Mouse (Mus musculus): ENCODE measurements around the gene Ilkap. TPM values are rescaled to one million over a fixed set of nuclear protein-coding genes. Genes with fewer than 3 reads are reported as not detected.

Ilkap gene
- polyA plus RNA-seq, 2 experiments, result 140 to 142 TPM

DNA sequence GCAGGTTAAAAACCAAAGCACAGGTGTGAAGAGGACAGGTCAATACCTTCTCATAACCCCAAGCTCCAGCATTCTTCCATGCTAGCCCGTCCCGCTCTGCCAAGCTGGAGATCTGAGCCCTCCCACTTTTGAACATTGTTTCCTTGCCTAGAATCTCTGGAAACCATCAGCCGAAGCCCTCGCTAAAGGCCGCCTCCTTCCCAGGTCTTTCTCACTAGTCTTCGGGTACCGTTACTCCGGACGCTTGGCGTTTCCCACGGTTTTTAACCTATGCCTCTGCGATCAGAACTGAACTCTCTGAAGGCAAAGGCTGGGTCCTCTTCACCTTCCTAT lies 722 bp downstream of the Ilkap start:
- DNase-seq (ENCODE audit: low spot score) (no peak), ATAC-seq (ENCODE audit: low FRiP score, low read depth) (no peak)
- TF ChIP-seq POLR2A (IDR thresholded peaks at IDR 0.05; ENCODE audit: borderline replicate concordance, extremely low read depth, insufficient read depth, insufficient read length), result no peak
- Histone ChIP-seq H3K9me3 (ENCODE audit: control insufficient read depth, low read length) (no peaks in the 10 kb centered on the region), H3K4me3 (replicated peaks; ENCODE audit: low read length) (peak overlapping the region; percentile 97), H3K36me3 (ENCODE audit: control insufficient read depth, insufficient read depth, low read length) (peaks cover 11% of the 10 kb centered on the region), H3K27me3 (ENCODE audit: control insufficient read depth, insufficient read depth, low read length) (no peaks in the 10 kb centered on the region), H3K4me2 (replicated peaks; ENCODE audit: low read depth, low read length, severe bottlenecking) (peak overlapping the region; percentile 60), H3K4me1 (ENCODE audit: control insufficient read depth, insufficient read depth, low read length) (peaks cover 13% of the 10 kb centered on the region), H3K27ac (replicated peaks; ENCODE audit: low read depth, low read length) (peak overlapping the region; percentile 83), H3K9ac (ENCODE audit: low read depth, low read length, severe bottlenecking) (peak overlapping the region; percentile 94)
- WGBS, result 0% methylated on average over 12 of the region's 12 CpGs

- H3K9me3 ChIP-seq (ENCODE audit: control insufficient read depth, low read length), result no peaks in the 10 kb centered on the region
- no peak overlapping the region for H3K27ac ChIP-seq (replicated peaks; ENCODE audit: low read depth, low read length)
- no peak overlapping the region for H3K4me3 ChIP-seq (replicated peaks; ENCODE audit: low read length)
- H3K27me3 ChIP-seq (ENCODE audit: control insufficient read depth, insufficient read depth, low read length), result no peaks in the 10 kb centered on the region
- H3K4me1 ChIP-seq (ENCODE audit: control insufficient read depth, insufficient read depth, low read length), result no peaks in the 10 kb centered on the region
- H3K36me3 ChIP-seq (ENCODE audit: control insufficient read depth, insufficient read depth, low read length), result peaks cover 76% of the 10 kb centered on the region
- WGBS, result 92% methylated on average over 5 of the region's 5 CpGs
- ATAC-seq (ENCODE audit: low FRiP score, low read depth), result no peak
- DNase-seq (ENCODE audit: low spot score), result no peak
- no peak overlapping the region for H3K4me2 ChIP-seq (replicated peaks; ENCODE audit: low read depth, low read length, severe bottlenecking)
- TF ChIP-seq POLR2A (IDR thresholded peaks at IDR 0.05; ENCODE audit: borderline replicate concordance, extremely low read depth, insufficient read depth, insufficient read length), result no peak
- H3K9ac ChIP-seq (ENCODE audit: low read depth, low read length, severe bottlenecking), result no peak overlapping the region
Observed at GRCm38 (mm10) chr1:91390369-91390768, 8.2 kb downstream of the Ilkap start.

GRCm38 (mm10) chr1:91381091-91381471 lies 17.5 kb downstream of the Ilkap start:
- no peak for TF ChIP-seq POLR2A (IDR thresholded peaks at IDR 0.05; ENCODE audit: borderline replicate concordance, extremely low read depth, insufficient read depth, insufficient read length)
- no peak overlapping the region for H3K4me3 ChIP-seq (replicated peaks; ENCODE audit: low read length)
- H3K27ac ChIP-seq (replicated peaks; ENCODE audit: low read depth, low read length), result no peak overlapping the region
- ATAC-seq (ENCODE audit: low FRiP score, low read depth), result no peak
- no peaks in the 10 kb centered on the region for H3K4me1 ChIP-seq (ENCODE audit: control insufficient read depth, insufficient read depth, low read length)
- no peaks in the 10 kb centered on the region for H3K9me3 ChIP-seq (ENCODE audit: control insufficient read depth, low read length)
- peaks cover 94% of the 10 kb centered on the region for H3K36me3 ChIP-seq (ENCODE audit: control insufficient read depth, insufficient read depth, low read length)
- WGBS, result 93% methylated on average over 4 of the region's 4 CpGs
- no peak overlapping the region for H3K4me2 ChIP-seq (replicated peaks; ENCODE audit: low read depth, low read length, severe bottlenecking)
- no peak overlapping the region for H3K9ac ChIP-seq (ENCODE audit: low read depth, low read length, severe bottlenecking)
- no peak for DNase-seq (ENCODE audit: low spot score)
- H3K27me3 ChIP-seq (ENCODE audit: control insufficient read depth, insufficient read depth, low read length), result no peaks in the 10 kb centered on the region

DNA sequence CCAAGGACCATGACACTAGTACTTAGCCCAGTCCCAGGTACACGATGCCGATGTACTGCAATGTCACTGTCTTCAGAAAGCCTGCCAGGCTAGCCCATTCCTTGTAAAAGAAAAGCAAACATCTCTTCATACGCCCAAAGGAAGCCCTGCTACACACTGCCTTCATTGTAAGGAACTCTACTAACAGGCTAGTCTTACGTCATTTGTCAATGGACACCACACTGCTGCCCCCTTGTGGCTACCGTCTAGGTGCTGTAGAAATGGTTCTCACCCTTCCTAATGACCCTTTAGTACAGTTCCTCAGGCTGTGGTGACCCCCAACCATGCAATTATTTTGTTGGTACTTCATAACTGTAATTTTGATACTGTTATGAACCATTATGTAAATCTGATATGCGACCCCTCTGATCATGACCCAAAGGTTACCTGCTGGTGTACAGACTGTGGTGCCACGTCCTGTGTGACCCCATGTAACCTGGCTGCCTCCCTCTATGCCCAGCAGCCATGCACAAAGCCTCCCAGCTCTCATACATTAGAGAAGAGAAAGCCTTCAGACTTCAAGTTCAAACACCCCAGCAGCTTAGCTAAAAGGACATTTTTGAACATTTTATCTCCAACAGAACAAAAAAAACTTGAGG lies 18.0 kb downstream of the Ilkap start:
- H3K4me3 ChIP-seq (replicated peaks; ENCODE audit: low read length), result no peak overlapping the region
- no peak overlapping the region for H3K9ac ChIP-seq (ENCODE audit: low read depth, low read length, severe bottlenecking)
- H3K36me3 ChIP-seq (ENCODE audit: control insufficient read depth, insufficient read depth, low read length), result peaks cover 95% of the 10 kb centered on the region
- H3K27me3 ChIP-seq (ENCODE audit: control insufficient read depth, insufficient read depth, low read length), result no peaks in the 10 kb centered on the region
- no peaks in the 10 kb centered on the region for H3K9me3 ChIP-seq (ENCODE audit: control insufficient read depth, low read length)
- no peak for TF ChIP-seq POLR2A (IDR thresholded peaks at IDR 0.05; ENCODE audit: borderline replicate concordance, extremely low read depth, insufficient read depth, insufficient read length)
- H3K4me1 ChIP-seq (ENCODE audit: control insufficient read depth, insufficient read depth, low read length), result no peaks in the 10 kb centered on the region
- DNase-seq (ENCODE audit: low spot score) (peak; percentile 86), ATAC-seq (ENCODE audit: low FRiP score, low read depth) (peak; percentile 73)
- H3K27ac ChIP-seq (replicated peaks; ENCODE audit: low read depth, low read length), result no peak overlapping the region
- H3K4me2 ChIP-seq (replicated peaks; ENCODE audit: low read depth, low read length, severe bottlenecking), result no peak overlapping the region
- WGBS, result 61% methylated on average over 7 of the region's 7 CpGs

GRCm38 (mm10) chr1:91373414-91373835 lies 25.2 kb downstream of the Ilkap start:
- Histone ChIP-seq H3K27ac (replicated peaks; ENCODE audit: low read depth, low read length) (no peak overlapping the region), H3K4me1 (ENCODE audit: control insufficient read depth, insufficient read depth, low read length) (no peaks in the 10 kb centered on the region), H3K4me2 (replicated peaks; ENCODE audit: low read depth, low read length, severe bottlenecking) (no peak overlapping the region), H3K9me3 (ENCODE audit: control insufficient read depth, low read length) (no peaks in the 10 kb centered on the region), H3K4me3 (replicated peaks; ENCODE audit: low read length) (no peak overlapping the region), H3K9ac (ENCODE audit: low read depth, low read length, severe bottlenecking) (no peak overlapping the region), H3K27me3 (ENCODE audit: control insufficient read depth, insufficient read depth, low read length) (no peaks in the 10 kb centered on the region), H3K36me3 (ENCODE audit: control insufficient read depth, insufficient read depth, low read length) (peaks cover 87% of the 10 kb centered on the region)
- WGBS, result 91% methylated on average over 6 of the region's 6 CpGs
- no peak for TF ChIP-seq POLR2A (IDR thresholded peaks at IDR 0.05; ENCODE audit: borderline replicate concordance, extremely low read depth, insufficient read depth, insufficient read length)
- ATAC-seq (ENCODE audit: low FRiP score, low read depth) (peak; percentile 13; the same call in 1 of the 2 replicates), DNase-seq (ENCODE audit: low spot score) (no peak)
